Mouse (Mus musculus) thymus, postnatal 0 days (tissue): ENCODE data around the gene Doc2b. TPM values are rescaled to one million over a fixed set of nuclear protein-coding genes. Genes with fewer than 3 reads are reported as not detected.
"Not testable (repeated sequence)": the region's sequence is repeated elsewhere in the genome, so short reads cannot be mapped to it uniquely, and the experiment has no call there.

Experiments used
- DNase-seq: peaks from one replicate; pipeline ENCODE4 v3.0.0-alpha.2; 2015; ENCODE audit warnings: low spot score
- polyA plus RNA-seq: library from polyadenylated mRNA; unstranded; fragments of >200 nt; fragmentation: Nextera tagmentation; extraction: Ambion mirVana; gene quantifications from 2 replicates; pipeline ENCODE4 v1.2.1, GENCODE M21; 2015

The Doc2b gene
- polyA plus RNA-seq, 1 experiment from 2014 or later, result 0.33 TPM

GRCm38 (mm10) chr11:75737806-75738476 lies 57.9 kb downstream of the Doc2b start:
- DNase-seq, result no peak

GRCm38 (mm10) chr11:75736978-75737377 lies 58.9 kb downstream of the Doc2b start:
- DNase-seq, result no peak

- no peak for DNase-seq
Observed at GRCm38 (mm10) chr11:75735462-75736252, 60.2 kb downstream of the Doc2b start.

GRCm38 (mm10) chr11:75733227-75733940 lies 62.5 kb downstream of the Doc2b start:
- peak; percentile 71 for DNase-seq

- DNase-seq, result peak; percentile 94
Observed at GRCm38 (mm10) chr11:75732434-75733226, 63.2 kb downstream of the Doc2b start, which contains the start of gene Ywhae. Ywhae (plus strand) TSS chr11:75732869.

GRCm38 (mm10) chr11:75727659-75728058 lies 68.2 kb downstream of the Doc2b start:
- not testable (repeated sequence) for DNase-seq

GRCm38 (mm10) chr11:75727168-75727567 lies 68.7 kb downstream of the Doc2b start:
- DNase-seq, result no peak

- DNase-seq, result no peak
Observed at GRCm38 (mm10) chr11:75722339-75722738, 73.5 kb downstream of the Doc2b start.

Other genes starting within 250 kb of the Doc2b start
- 103 and 112 TPM in 2 replicates for gene Pitpna, start 208.0 kb downstream of the Doc2b start, polyA plus RNA-seq
- gene Inpp5k, start 165.1 kb downstream of the Doc2b start, polyA plus RNA-seq, result 56.9 and 63.9 TPM in 2 replicates
- gene Myo1c, start 145.5 kb downstream of the Doc2b start, polyA plus RNA-seq, result 16.1 and 19.0 TPM in 2 replicates
- gene Crk, start 116.8 kb downstream of the Doc2b start, polyA plus RNA-seq, result 58.0 and 64.6 TPM in 2 replicates
- gene Ywhae, start 63.2 kb downstream of the Doc2b start, polyA plus RNA-seq, result 669 and 689 TPM in 2 replicates
- 4.2 and 4.3 TPM in 2 replicates for gene Rph3al, start 142.4 kb upstream of the Doc2b start, polyA plus RNA-seq
- gene 1700016K19Rik, start 203.9 kb upstream of the Doc2b start, polyA plus RNA-seq, result 1.2 and 1.3 TPM in 2 replicates
- gene Rflnb, start 231.7 kb upstream of the Doc2b start, polyA plus RNA-seq, result 10.6 and 13.2 TPM in 2 replicates